Mouse (Mus musculus) activated CD4-positive, CD25-positive, alpha-beta regulatory T cell, adult 4 months (primary cell): ENCODE data around the gene Mtfp1. TPM values are rescaled to one million over a fixed set of nuclear protein-coding genes. Genes with fewer than 3 reads are reported as not detected.
"Not testable (repeated sequence)": the region's sequence is repeated elsewhere in the genome, so short reads cannot be mapped to it uniquely, and the experiment has no call there.

Source experiments
- ATAC-seq: one replicate; pipeline ENCODE4 v1.8.0; 2017
- polyA plus RNA-seq, 2 experiments: library from polyadenylated mRNA; unstranded; fragments of 100-300 nt; shearing (Covaris generic); gene quantifications; one replicate each; pipeline ENCODE4 v1.2.1; 2017

Mtfp1 gene
- polyA plus RNA-seq, 2 experiments from 2014 or later = 1.4 to 2.8 TPM

DNA sequence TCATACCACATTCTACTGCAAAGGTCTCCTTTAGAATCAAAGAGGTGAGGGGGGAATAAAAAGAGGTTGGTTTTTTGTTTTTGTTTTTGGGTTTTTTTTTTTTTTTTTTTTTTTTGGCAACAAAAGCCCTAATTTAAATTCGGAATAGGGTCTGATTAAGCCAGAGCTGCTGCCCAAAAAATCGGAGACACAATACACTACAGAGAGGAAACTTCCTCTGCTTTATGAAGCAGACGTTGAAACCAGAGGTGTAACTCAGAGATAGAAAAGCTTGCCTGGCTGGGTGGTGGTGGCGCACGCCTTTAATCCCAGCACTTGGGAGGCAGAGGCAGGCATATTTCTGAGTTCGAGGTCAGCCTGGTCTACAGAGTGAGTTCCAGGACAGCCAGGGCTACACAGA, 19.3 kb upstream of the Mtfp1 start:
- ATAC-seq = not testable (repeated sequence)

DNA sequence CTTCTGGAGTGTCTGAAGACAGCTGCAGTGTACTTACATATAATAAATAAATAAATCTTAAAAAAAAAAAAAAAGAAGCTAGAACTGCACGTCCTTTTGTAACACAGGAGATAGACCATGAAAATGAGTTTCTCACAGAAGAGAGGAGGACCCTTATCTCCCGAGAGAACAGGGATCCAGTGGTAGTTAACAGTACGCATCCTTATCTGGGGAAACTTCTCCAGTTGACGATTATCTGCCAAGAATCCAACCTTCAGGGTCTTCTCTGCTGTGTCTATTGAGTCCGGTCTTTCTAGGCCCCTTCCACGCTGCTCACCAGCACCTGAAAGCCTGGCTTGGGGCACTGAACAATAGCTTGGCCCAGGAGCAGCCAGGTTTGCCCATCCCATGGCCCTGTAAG, 18.7 kb upstream of the Mtfp1 start:
- ATAC-seq = no peak

DNA sequence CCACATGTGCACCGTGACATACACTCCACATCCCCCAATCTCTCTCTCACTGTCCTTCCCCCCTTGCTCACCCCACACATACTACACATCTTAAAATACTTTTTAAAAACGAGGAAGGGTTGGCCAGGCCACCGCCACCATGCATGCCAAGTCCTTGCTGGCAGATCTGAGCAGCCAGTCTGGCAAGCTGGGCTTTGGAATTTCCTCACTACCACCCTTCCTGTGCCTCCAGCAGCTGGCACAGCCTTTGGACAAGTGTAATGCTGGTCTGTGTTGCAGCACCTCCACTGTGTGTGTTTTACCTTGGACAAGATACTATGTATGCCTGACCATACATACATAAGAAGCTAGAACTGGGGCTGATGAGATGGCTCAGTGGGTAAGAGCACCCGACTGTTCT, 18.3 kb upstream of the Mtfp1 start:
- no peak for ATAC-seq

DNA sequence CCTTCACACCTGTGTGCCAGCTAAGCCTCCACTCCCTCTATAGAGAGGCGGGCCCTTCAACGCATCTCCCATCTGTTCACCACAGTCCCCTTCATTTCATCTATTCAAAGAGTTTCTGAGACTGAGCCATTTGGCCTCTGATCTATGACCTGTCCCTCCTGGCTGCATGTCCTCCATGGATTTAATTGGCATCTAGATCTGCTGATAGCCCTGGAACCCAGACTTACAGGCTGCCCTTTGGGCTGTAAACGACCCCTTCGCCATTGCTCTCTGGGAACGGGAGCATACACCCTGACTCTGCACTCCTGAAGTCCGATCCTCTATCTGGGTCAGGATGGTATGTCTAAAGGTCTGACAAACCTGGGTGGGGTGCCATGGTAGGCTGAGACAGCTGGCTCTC, 17.6 kb upstream of the Mtfp1 start:
- no peak for ATAC-seq

GRCm38 (mm10) chr11:4112033-4112432, 16.8 kb upstream of the Mtfp1 start:
- no peak for ATAC-seq

- ATAC-seq = no peak
Measured at GRCm38 (mm10) chr11:4108691-4109090, 13.4 kb upstream of the Mtfp1 start.

GRCm38 (mm10) chr11:4107901-4108300, 12.7 kb upstream of the Mtfp1 start:
- ATAC-seq = not testable (repeated sequence)

DNA sequence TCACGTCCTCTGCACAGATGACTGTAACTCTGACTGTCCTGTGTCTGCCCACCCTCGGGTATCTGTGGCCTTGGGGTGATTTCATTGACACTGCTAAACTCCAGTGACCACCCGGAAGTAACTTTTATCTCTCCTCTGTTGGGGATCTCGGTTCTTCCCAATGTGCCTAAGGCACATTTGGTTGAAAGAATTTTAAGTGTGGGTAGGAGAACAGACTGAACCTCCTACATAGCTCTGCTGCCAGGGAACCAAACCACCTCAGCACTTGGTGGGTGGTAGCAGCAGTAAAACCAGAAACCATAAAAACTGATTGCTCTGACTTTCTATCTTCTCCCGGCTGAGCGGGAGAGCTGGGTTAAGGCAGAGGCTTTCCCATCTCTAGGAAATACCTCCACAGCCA, 10.2 kb upstream of the Mtfp1 start:
- no peak for ATAC-seq

GRCm38 (mm10) chr11:4104989-4105388, 9.7 kb upstream of the Mtfp1 start:
- ATAC-seq = no peak

- ATAC-seq = no peak
Measured at GRCm38 (mm10) chr11:4103522-4103921, 8.3 kb upstream of the Mtfp1 start.

- ATAC-seq = no peak
Measured at GRCm38 (mm10) chr11:4101851-4102250, 6.6 kb upstream of the Mtfp1 start.

DNA sequence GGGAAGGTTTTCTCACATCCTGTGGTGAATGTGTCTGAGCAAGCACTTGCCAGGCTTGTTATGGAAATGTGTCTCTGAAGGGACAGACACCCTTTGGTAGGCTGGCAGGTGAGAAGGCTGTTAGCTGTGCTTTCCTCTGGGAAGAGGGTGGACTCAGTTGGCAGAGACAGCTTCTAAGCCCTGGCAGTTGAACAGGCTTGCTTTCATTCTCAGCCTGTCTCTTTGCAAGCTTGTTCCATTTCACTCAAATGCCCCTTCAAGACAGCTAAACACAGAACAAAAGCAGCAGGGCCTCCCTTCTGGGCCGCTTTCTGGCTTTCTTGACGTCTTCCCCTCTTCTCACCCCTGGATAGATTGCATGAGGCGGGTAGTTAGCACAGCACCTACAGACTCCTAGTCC, 4.2 kb upstream of the Mtfp1 start:
- ATAC-seq = no peak

DNA sequence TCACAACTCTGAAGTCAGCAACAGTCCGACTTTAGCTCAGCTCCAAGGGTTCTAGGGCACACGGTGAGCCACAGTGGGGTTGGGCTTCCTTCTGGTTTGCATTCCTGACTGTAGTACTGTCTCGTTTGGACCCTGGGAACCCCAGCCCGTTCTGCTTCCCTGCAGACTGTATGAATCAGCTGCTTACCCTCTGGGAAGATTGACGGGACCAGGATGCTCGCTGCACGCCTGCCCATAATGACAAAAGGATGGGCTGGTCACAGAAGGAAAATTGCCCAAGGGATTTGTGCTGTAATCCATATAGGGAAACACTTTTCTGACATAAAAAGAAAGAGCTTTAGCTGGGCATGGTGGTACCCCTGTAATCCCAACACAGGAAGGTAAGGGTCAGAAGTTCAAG, 3.6 kb upstream of the Mtfp1 start:
- ATAC-seq = no peak

GRCm38 (mm10) chr11:4098120-4098519, 2.9 kb upstream of the Mtfp1 start:
- no peak for ATAC-seq

- no peak for ATAC-seq
Measured at GRCm38 (mm10) chr11:4097091-4097621, 1.9 kb upstream of the Mtfp1 start.

DNA sequence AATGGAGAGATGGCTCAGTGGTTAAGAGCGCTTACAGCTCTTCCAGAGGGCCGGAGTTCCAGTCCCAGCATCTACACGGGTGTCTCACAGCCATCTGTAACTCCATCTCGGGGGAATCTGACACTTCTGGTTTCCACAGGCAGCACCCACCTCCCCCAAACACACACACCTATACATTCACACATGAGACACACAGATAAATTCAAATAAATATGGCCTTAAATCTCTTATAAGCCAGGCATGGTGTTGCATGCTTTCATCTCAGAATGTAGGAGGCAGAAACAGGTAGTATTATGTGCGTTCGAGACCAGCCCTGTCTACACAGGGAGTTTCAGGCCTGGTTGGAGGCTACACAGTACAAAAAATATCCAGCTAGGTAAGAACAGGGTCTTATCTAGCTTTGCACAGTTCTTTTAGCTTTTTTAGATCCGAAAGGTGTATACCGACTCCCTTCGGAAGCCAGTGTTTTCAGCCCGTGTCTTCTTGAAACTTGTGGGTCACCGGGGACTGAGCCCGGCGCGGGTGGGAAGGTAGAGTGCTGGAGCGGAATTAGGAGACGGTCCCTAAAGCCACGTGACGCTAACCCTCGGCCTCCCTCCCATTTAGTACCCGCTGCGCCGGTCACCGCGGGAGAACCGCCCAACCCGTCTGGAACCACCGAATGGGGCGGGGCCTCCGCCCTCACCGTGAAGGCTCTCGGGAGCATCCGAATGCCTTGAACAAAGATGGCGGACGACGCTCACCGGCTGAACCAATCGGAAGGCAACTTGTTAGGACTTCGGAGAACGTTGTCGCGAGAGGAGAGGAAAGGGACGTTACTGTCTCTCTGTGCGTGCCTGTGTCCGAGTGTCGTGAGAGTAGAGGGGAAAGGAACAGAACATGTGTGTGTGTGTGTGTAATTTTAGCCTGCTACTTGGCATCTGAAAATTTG, 1.1 kb upstream of the Mtfp1 start:
- peak; percentile 88 for ATAC-seq

GRCm38 (mm10) chr11:4094378-4095170, 671 bp downstream of the Mtfp1 start:
- ATAC-seq = peak; percentile 16

DNA sequence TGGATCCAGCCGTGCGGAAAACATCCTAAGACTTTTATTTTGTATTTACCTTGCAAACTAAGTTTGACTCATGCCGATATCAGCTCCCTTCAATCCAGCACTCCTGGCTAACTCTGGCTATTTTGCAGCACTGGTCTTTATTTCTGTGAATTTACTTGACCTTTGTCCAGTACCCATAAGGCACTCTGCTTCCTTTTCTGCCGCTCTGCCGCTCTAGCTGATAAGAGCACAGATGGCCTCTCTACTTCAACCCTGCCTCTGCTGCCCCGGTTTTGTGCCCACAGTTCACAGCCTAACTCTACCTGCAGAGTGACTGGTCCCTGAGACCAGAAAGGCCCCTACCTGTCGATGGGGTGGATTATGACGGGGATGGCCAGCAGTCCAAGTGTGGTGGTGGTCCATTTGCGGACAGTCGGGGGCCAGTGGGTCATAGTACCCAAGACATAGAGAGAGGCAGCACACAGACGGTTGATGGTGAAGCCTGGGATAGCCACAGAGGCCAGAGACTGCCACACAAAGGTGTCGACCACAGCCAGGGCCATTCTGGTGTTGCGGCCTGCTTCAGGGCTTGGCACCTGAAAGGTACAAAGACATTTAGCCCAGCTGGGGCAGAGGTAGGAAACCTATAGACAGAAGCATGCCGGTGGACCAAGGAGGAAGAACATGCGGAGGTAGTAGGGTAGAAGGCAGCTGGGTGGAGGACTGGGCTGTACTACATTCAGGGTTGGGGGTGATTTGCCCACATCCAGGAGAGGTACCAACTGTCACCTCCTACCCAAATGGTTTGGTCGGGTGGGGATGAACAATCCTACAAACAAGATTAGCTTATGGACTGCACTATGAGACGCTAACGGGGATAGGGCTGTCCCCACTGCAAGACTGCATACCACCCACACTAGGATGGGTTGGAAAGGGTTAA, 1.5 kb downstream of the Mtfp1 start:
- ATAC-seq = no peak

GRCm38 (mm10) chr11:4087267-4087666, 8.0 kb downstream of the Mtfp1 start:
- ATAC-seq = no peak

- no peak for ATAC-seq
Measured at GRCm38 (mm10) chr11:4086246-4086645, 9.0 kb downstream of the Mtfp1 start.

DNA sequence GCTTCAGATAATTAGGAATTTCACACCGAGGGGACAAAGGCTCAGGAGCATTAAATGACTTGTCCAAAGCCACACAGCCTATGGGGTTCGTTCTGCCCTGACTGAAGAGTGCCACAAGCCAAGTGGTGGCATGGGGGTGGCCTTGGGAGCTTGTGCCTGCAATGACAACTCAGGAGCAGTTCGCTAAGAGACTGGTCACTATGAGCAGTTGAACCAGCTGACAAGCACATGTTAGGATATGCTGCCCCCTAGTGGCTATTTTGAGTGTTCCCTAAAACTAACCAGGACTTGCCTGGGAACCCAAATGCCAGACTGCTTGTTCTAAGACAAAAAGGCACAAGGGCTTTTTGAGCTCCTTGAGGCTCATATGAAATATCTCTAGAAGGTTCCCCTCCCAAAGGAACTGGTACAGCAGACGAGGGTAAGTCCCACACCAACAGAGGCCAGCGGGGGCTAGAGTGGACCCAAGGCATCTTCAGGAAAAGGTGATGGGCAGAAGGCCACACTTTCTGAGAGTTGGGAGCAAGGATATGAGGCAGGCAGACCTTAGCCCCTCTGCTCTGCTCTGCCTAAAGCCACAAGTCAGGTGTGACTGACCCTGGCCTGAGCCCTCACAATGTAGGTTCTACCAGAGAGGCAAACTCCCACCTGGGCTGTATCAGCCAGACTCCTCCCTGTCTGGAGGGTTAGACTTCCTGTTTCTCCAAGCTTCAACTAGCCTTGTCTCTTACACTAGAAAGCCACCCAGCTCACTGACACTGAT, 11.7 kb downstream of the Mtfp1 start:
- no peak for ATAC-seq

- no peak for ATAC-seq
Measured at GRCm38 (mm10) chr11:4080219-4080618, 15.0 kb downstream of the Mtfp1 start.
